Mouse (Mus musculus): ENCODE measurements at regions not wholly inside any gene's neighbourhood (a gene's known extent, or its start where the extent isn't known, plus 50 kb on each side); places are given as distances from the start of the nearest gene placed in this dataset.

DNA sequence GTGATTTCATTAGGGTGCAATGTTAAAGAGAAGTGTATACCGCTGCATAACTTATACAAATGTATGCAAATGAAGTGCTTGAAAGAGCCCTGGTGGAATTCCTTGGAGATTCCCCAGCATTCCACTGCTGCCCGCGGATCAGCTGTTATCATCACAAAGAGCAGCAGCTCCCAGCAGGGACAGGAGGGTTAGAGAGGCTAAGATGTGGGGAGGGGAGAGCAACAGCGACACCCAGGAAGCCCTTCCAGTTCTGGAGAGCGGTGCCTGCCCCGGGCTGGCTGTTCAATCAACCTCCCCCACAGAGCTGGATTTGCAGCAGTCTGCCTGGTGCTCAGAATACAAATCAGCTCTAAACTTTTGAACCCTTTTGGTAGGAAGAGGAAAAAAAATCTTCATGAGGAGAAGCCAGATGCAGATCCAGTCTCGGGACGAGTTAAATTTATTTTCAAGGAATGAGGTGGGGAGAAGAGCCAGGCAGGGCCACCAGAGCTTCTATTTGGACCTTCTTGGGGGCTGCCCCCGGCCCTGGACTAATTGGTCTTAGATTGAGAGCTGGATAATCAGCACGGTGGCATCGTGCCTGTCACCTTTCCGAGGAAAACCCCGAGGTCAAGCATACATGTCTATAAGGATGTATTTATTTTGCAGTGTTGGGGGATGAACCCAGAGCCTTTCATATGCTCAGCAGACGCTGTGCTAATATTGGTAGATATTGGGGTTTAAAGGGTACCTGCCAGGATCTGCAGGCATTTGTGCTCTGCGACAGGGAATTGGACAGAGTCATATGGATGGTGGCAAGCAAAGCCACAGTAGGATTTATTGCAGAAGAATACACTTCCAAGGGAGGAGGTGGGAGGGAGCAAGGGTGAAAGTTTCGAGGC lies 344.7 kb downstream of the Eipr1 start:
- no peak overlapping the region for H3K4me3 ChIP-seq (ENCODE audit: control insufficient read depth in 1 of 2, insufficient read depth in 1 of 2, low read depth in 2 of 2, low read length in 2 of 2)
- no peak for TF ChIP-seq NELFE (IDR thresholded peaks at IDR 0.05; ENCODE audit: low read depth, low read length)
- no peak for TF ChIP-seq BHLHE40 (IDR thresholded peaks at IDR 0.05; ENCODE audit: borderline replicate concordance, low read depth, low read length)
- no peak for TF ChIP-seq EP300 (IDR thresholded peaks at IDR 0.05; ENCODE audit: low read depth in 1 of 2, low read length in 2 of 2)
- no peak for TF ChIP-seq NRF1 (IDR thresholded peaks at IDR 0.05; ENCODE audit: insufficient read depth, low read depth, low read length, poor library complexity, severe bottlenecking)
- TF ChIP-seq ETS1 (IDR thresholded peaks at IDR 0.05; ENCODE audit: low read depth, low read length), result no peak
- TF ChIP-seq SIN3A (IDR thresholded peaks at IDR 0.05; ENCODE audit: low read length), result no peak
- no peak for DNase-seq (ENCODE audit: low read depth, low spot score)
- no peaks in the 10 kb centered on the region for H3K9me3 ChIP-seq (replicated peaks; ENCODE audit: insufficient read depth, low read length)
- H3K4me1 ChIP-seq (ENCODE audit: control insufficient read depth in 1 of 2, insufficient read depth in 2 of 2, low read length in 2 of 2), result no peaks in the 10 kb centered on the region
- no peak overlapping the region for H3K9ac ChIP-seq (ENCODE audit: control insufficient read depth, low read depth, low read length, poor library complexity, severe bottlenecking)
- no peaks in the 10 kb centered on the region for H3K36me3 ChIP-seq (ENCODE audit: control insufficient read depth in 1 of 2, insufficient read depth in 2 of 2, low read length in 2 of 2)
- H3K27me3 ChIP-seq (ENCODE audit: control insufficient read depth in 1 of 2, insufficient read depth in 2 of 2, low read length in 2 of 2), result no peaks in the 10 kb centered on the region
- H3K27ac ChIP-seq (ENCODE audit: control insufficient read depth, low read depth, low read length), result no peak overlapping the region
- H3K79me2 ChIP-seq (ENCODE audit: control insufficient read depth, insufficient read depth, low read length, poor library complexity), result no peaks in the 10 kb centered on the region

DNA sequence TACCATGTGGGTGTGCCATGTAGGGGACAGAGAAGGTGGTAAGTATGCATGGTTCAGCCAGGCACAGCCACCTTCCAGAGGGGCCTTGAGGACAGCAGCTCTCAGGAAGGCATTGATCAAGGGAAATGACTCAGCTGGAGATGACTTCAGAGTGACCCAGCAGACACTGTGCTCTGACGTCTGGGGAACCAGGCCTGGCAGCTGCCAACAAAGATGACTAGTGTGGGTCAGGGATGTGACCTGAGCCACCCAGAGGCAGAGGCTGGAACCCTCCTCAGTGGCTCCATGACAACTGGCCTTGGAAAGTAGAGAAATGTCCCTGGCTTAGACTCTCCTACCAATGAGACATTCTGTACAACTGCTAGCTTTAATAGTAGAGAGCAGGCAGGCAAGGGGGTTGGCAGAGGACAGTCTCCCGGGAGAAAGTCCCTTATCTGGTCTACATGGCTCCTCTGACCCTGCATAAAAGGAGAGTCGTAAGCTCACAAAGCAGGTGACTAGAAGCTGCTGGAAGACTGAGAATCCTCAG lies 348.5 kb downstream of the Eipr1 start:
- H3K27ac ChIP-seq (ENCODE audit: control insufficient read depth, low read depth, low read length), result no peak overlapping the region

DNA sequence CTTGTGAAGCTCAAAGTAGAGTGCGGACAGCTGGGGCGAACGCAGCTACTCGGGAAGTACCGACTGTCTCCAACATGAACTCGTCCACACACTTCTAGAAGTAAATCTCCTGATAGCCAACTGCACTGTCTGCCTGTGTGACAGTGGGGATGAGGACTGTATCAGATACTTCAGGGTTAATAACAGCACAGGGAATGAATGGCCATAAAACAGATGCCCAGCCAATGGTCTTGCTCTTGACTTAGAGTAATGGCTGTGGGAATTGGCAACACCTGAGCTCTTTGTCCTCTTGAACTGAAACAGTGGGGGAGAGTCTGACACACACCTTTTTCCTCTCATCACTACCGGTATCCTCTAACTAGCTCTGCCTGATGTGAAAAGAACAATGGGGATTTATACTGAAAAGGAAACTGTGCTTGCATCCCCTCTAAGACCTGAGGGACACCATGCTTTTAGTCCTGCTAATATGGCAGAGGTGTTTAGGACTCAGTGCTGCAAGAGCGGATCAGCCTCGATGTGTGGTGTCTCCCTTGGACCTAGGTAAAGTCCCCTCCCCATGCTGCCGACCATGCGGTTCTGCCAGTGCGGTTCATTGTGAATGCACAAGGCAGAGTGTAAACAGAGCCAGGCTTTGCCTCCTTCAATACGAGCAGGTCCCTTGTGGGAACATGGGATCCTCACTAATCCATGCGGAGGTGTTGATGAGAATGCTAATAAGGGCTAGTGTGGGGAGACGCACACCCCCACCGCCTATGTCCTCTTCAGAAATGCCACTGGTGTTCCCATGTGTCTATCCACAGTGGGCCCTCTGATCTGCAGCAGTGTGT lies 355.5 kb downstream of the Eipr1 start:
- Histone ChIP-seq H3K9me3 (replicated peaks; ENCODE audit: insufficient read depth, low read length) (no peaks in the 10 kb centered on the region), H3K79me2 (ENCODE audit: control insufficient read depth, insufficient read depth, low read length, poor library complexity) (no peaks in the 10 kb centered on the region)
- TF ChIP-seq SIN3A (IDR thresholded peaks at IDR 0.05; ENCODE audit: low read length) (no peak), MEF2A (IDR thresholded peaks at IDR 0.05; ENCODE audit: extremely low read depth, insufficient replicate concordance, low read depth, low read length, poor library complexity, severe bottlenecking) (no peak), EP300 (IDR thresholded peaks at IDR 0.05; ENCODE audit: low read depth in 1 of 2, low read length in 2 of 2) (no peak)

More for the DNA sequence above, 348.5 kb downstream of the Eipr1 start:
- H3K4me1 ChIP-seq (ENCODE audit: control insufficient read depth in 1 of 2, insufficient read depth in 2 of 2, low read length in 2 of 2), result no peaks in the 10 kb centered on the region
- no peaks in the 10 kb centered on the region for H3K27me3 ChIP-seq (ENCODE audit: control insufficient read depth in 1 of 2, insufficient read depth in 2 of 2, low read length in 2 of 2)
- no peaks in the 10 kb centered on the region for H3K79me2 ChIP-seq (ENCODE audit: control insufficient read depth, insufficient read depth, low read length, poor library complexity)
- no peak overlapping the region for H3K4me3 ChIP-seq (ENCODE audit: control insufficient read depth in 1 of 2, insufficient read depth in 1 of 2, low read depth in 2 of 2, low read length in 2 of 2)
- H3K9me3 ChIP-seq (replicated peaks; ENCODE audit: insufficient read depth, low read length), result no peaks in the 10 kb centered on the region
- no peak overlapping the region for H3K9ac ChIP-seq (ENCODE audit: control insufficient read depth, low read depth, low read length, poor library complexity, severe bottlenecking)
- no peak for DNase-seq (ENCODE audit: low read depth, low spot score)
- no peaks in the 10 kb centered on the region for H3K36me3 ChIP-seq (ENCODE audit: control insufficient read depth in 1 of 2, insufficient read depth in 2 of 2, low read length in 2 of 2)
- no peak for TF ChIP-seq MYB (IDR thresholded peaks at IDR 0.05; ENCODE audit: low read depth, low read length)

More for the DNA sequence above, 355.5 kb downstream of the Eipr1 start:
- Histone ChIP-seq H3K4me3 (ENCODE audit: control insufficient read depth in 1 of 2, insufficient read depth in 1 of 2, low read depth in 2 of 2, low read length in 2 of 2) (no peak overlapping the region), H3K36me3 (ENCODE audit: control insufficient read depth in 1 of 2, insufficient read depth in 2 of 2, low read length in 2 of 2) (no peaks in the 10 kb centered on the region), H3K27ac (ENCODE audit: control insufficient read depth, low read depth, low read length) (no peak overlapping the region), H3K27me3 (ENCODE audit: control insufficient read depth in 1 of 2, insufficient read depth in 2 of 2, low read length in 2 of 2) (no peaks in the 10 kb centered on the region), H3K9ac (ENCODE audit: control insufficient read depth, low read depth, low read length, poor library complexity, severe bottlenecking) (no peak overlapping the region), H3K4me1 (ENCODE audit: control insufficient read depth in 1 of 2, insufficient read depth in 2 of 2, low read length in 2 of 2) (no peaks in the 10 kb centered on the region)
- no peak for DNase-seq (ENCODE audit: low read depth, low spot score)

Measured in MEL (cell line).